Comparison of ENCODE assay signal across 8 mouse cellular contexts in genomic region chr2:31141867-31142454, GRCm38 (mm10). TPM values are rescaled to one million over a fixed set of nuclear protein-coding genes. Genes with fewer than 3 reads are reported as not detected.
DNase-seq lines count a peak whose midpoint lies in the region; ATAC-seq and TF ChIP-seq lines count a peak whose summit lies in the region.

Gene Fnbp1, minus strand, starts transcription at chr2:31142008.

- H3K4me1 ChIP-seq in heart, embryonic 10.5 days, result peaks cover 46% of the 10 kb centered on the region
- peaks cover 37% of the 10 kb centered on the region for H3K4me1 ChIP-seq in kidney, embryonic 15.5 days
- peaks cover 2% of the 10 kb centered on the region; the same call in 1 of the 2 replicates for H3K4me1 ChIP-seq in liver, adult 2 months (ENCODE audit: control insufficient read depth, insufficient read depth, low read length)

- peak; percentile 94 for DNase-seq in brain, adult 2 months (ENCODE audit: low read depth, low spot score)
- peak; percentile 91 for DNase-seq in heart, embryonic 10.5 days (ENCODE audit: low spot score)
- DNase-seq in liver, adult 2 months (ENCODE audit: extremely low read depth, low read depth, low spot score), result peak; percentile 48
- DNase-seq in spleen, postnatal 4 days (ENCODE audit: low spot score in 2 of 2), result peak; percentile 84 to 91

- peak within 1 kb of the TSS; percentile 91 for H3ac ChIP-seq in C2C12 (ENCODE audit: control insufficient read depth, insufficient read length, low read depth)

- H3K27ac ChIP-seq in heart, embryonic 10.5 days, result peak within 1 kb of the TSS; percentile 95
- peak within 1 kb of the TSS; percentile 88 for H3K27ac ChIP-seq in kidney, embryonic 15.5 days
- H3K27ac ChIP-seq in liver, adult 2 months (replicated peaks; ENCODE audit: insufficient read depth, low read depth, low read length), result peak within 1 kb of the TSS; percentile 74

- TF ChIP-seq CTCF in C2C12 (IDR thresholded peaks at IDR 0.05; ENCODE audit: control insufficient read depth, insufficient read depth, insufficient read length), result no peak
- TF ChIP-seq CTCF in liver, adult 2 months (IDR thresholded peaks at IDR 0.05; ENCODE audit: low read depth, low read length), result peak; percentile 20

- H3K9me3 ChIP-seq in heart, embryonic 10.5 days, result no peaks in the 10 kb centered on the region
- no peaks in the 10 kb centered on the region for H3K9me3 ChIP-seq in kidney, embryonic 15.5 days (replicated peaks)

- peak; percentile 85 for ATAC-seq in erythroblast, adult 5-6 weeks (replicated peaks; ENCODE audit: low FRiP score, poor library complexity, severe bottlenecking)
- ATAC-seq in kidney, embryonic 15.5 days (replicated peaks; ENCODE audit: low FRiP score), result peak; percentile 93
- ATAC-seq in monocyte, adult 5-6 weeks (replicated peaks; ENCODE audit: insufficient number of reproducible peaks, low FRiP score, low TSS enrichment, poor library complexity, severe bottlenecking), result peak; percentile 61

- H3K36me3 ChIP-seq in C2C12 (ENCODE audit: control insufficient read depth, insufficient read depth), result no peaks in the 10 kb centered on the region
- H3K36me3 ChIP-seq in heart, embryonic 10.5 days, result peaks cover 15% of the 10 kb centered on the region
- H3K36me3 ChIP-seq in kidney, embryonic 15.5 days, result peaks cover 16% of the 10 kb centered on the region
- no peaks in the 10 kb centered on the region for H3K36me3 ChIP-seq in liver, adult 2 months (ENCODE audit: control insufficient read depth, insufficient read depth, low read length)

- peak within 1 kb of the TSS; percentile 95 for H3K9ac ChIP-seq in kidney, embryonic 15.5 days
- H3K9ac ChIP-seq in liver, adult 2 months (ENCODE audit: low read depth, low read length), result peak within 1 kb of the TSS; percentile 96

- TF ChIP-seq POLR2A in liver, adult 2 months (IDR thresholded peaks at IDR 0.05; ENCODE audit: extremely low read depth, insufficient read depth, low read length), result peak; percentile 96

- no peaks in the 10 kb centered on the region for H3K27me3 ChIP-seq in C2C12 (ENCODE audit: control insufficient read depth, insufficient read depth, insufficient read length)
- H3K27me3 ChIP-seq in heart, embryonic 10.5 days (ENCODE audit: insufficient read depth, poor library complexity, severe bottlenecking), result no peaks in the 10 kb centered on the region
- no peaks in the 10 kb centered on the region for H3K27me3 ChIP-seq in kidney, embryonic 15.5 days
- H3K27me3 ChIP-seq in liver, adult 2 months (ENCODE audit: control insufficient read depth, insufficient read depth, low read length), result no peaks in the 10 kb centered on the region

- H3K4me2 ChIP-seq in kidney, embryonic 15.5 days, result peak within 1 kb of the TSS; percentile 92

- peaks cover 42% of the 10 kb centered on the region for H3K79me2 ChIP-seq in C2C12 (ENCODE audit: control insufficient read depth, insufficient read depth)
- peaks cover 35% of the 10 kb centered on the region; the same call in 1 of the 2 replicates for H3K79me2 ChIP-seq in liver, adult 2 months (ENCODE audit: control insufficient read depth, insufficient read depth, low read length)

- WGBS in heart, embryonic 10.5 days, result under 1% methylated on average over 58 of the region's 59 CpGs
- under 1% methylated on average over 56 of the region's 59 CpGs for WGBS in kidney, embryonic 15.5 days
- under 1% methylated on average over 59 of the region's 59 CpGs for WGBS in liver, adult 2 months

- H3K79me3 ChIP-seq in C2C12 (ENCODE audit: low read depth), result peaks cover 12% of the 10 kb centered on the region

- peak within 1 kb of the TSS; percentile 56 for H3K4me3 ChIP-seq in C2C12 (ENCODE audit: insufficient read depth, poor library complexity, severe bottlenecking)
- H3K4me3 ChIP-seq in heart, embryonic 10.5 days, result peak within 1 kb of the TSS; percentile 90
- H3K4me3 ChIP-seq in kidney, embryonic 15.5 days (replicated peaks), result peak within 1 kb of the TSS; percentile 92
- peak within 1 kb of the TSS; percentile 86 for H3K4me3 ChIP-seq in liver, adult 2 months (ENCODE audit: insufficient read depth, low read depth, low read length)

TF ChIP-seq in C2C12, 6 proteins besides CTCF, POLR2A, EP300 and RAD21:
- TF ChIP-seq MAX (IDR thresholded peaks at IDR 0.05) (no peak), USF1 (IDR thresholded peaks at IDR 0.05; ENCODE audit: low read depth) (no peak), MYOG (IDR thresholded peaks at IDR 0.05; ENCODE audit: control insufficient read depth, extremely low read depth, insufficient read length) (no peak), CEBPB (IDR thresholded peaks at IDR 0.05; ENCODE audit: low read depth) (no peak), FOSL1 (IDR thresholded peaks at IDR 0.05; ENCODE audit: insufficient read depth, low read length, poor library complexity, severe bottlenecking) (no peak), MYOD1 (IDR thresholded peaks at IDR 0.05; ENCODE audit: control insufficient read depth, insufficient read length, low read depth) (no peak)
TF ChIP-seq in C2C12: peak in this region for 0.

RNA-seq across cellular contexts. Expression of gene Fnbp1, which starts in this region (rescaled TPM):
- 13.5 TPM for polyA plus RNA-seq in C2C12 (2012; fragmentation: generic; extraction: Trizol)
- total RNA-seq in erythroblast, adult 5-6 weeks (2015; ENCODE audit: low replicate concordance), result 15.5 and 20.4 TPM in 2 replicates
- total RNA-seq in erythroblast, adult 5-6 weeks (2017; ENCODE audit: low replicate concordance), result 2.9 and 6.1 TPM in 2 replicates
- 17.7 and 21.6 TPM in 2 replicates for polyA plus RNA-seq in heart, embryonic 10.5 days (2016; fragmentation: Nextera tagmentation; extraction: Ambion mirVana)
- polyA plus RNA-seq in kidney, embryonic 15.5 days (2015; fragmentation: Nextera tagmentation; extraction: Ambion mirVana), result 19.1 and 22.4 TPM in 2 replicates
- total RNA-seq in liver, adult 2 months (2014; rRNA removed), result 5.2 and 7.4 TPM in 2 replicates
- 5.9 and 8.6 TPM in 2 replicates for polyA plus RNA-seq in liver, adult 2 months (2012; rRNA removed)
- total RNA-seq in monocyte, adult 5-6 weeks (2017), result 39.1 to 101 TPM (median 67.2 TPM) in 3 replicates

Comparison
In these comparisons a context has a peak if more than half of its experiments do, and no peak if none do; other contexts are left out.
1. Peak in every context shown above with its lines: DNase-seq, ATAC-seq, H3K4me3 ChIP-seq and H3K27ac ChIP-seq.